Mouse (Mus musculus): ENCODE measurements around the gene Rhbdl1. TPM values are rescaled to one million over a fixed set of nuclear protein-coding genes. Genes with fewer than 3 reads are reported as not detected.

Rhbdl1 gene
- polyA plus RNA-seq, 1 experiment from 2014 or later, result 2.5 TPM

DNA sequence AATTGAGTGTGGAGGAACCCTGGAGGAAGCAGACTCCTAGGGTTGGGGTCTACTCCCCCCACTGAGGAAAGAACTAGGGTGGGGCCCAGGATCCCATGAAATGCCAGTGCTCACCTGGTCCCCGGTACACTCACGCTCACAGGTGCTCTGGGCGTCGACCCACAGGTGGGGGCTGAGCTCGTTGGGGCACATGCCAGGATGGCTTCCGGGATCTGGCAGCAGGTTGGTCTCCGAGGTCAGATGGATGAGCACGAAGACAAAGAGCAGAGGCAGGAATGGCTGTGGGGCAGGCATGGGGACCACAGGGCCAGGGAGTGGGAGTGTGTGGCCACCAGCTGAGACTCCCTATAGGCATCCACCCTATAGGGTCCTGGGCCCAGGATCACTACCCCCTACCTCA is 42.7 kb upstream of the Rhbdl1 start:
- no peaks in the 10 kb centered on the region for H3K27me3 ChIP-seq (ENCODE audit: control insufficient read depth, insufficient read depth, low read length)
- no peak overlapping the region for H3K9ac ChIP-seq (ENCODE audit: low read length)
- no peak overlapping the region for H3K4me3 ChIP-seq (replicated peaks; ENCODE audit: low read length)
- H3K9me3 ChIP-seq (replicated peaks; ENCODE audit: control insufficient read depth, low read length), result no peaks in the 10 kb centered on the region
- no peak overlapping the region for H3K27ac ChIP-seq (ENCODE audit: low read length)
- peaks cover 21% of the 10 kb centered on the region for H3K4me1 ChIP-seq (ENCODE audit: control insufficient read depth, insufficient read depth, low read length)
- H3K36me3 ChIP-seq (ENCODE audit: control insufficient read depth, insufficient read depth, low read length), result peaks cover 15% of the 10 kb centered on the region
- no peak for ATAC-seq (ENCODE audit: insufficient read depth, low FRiP score)
- 75% methylated on average over 8 of the region's 8 CpGs for WGBS
- H3K4me2 ChIP-seq (ENCODE audit: low read depth, low read length), result no peak overlapping the region

DNA sequence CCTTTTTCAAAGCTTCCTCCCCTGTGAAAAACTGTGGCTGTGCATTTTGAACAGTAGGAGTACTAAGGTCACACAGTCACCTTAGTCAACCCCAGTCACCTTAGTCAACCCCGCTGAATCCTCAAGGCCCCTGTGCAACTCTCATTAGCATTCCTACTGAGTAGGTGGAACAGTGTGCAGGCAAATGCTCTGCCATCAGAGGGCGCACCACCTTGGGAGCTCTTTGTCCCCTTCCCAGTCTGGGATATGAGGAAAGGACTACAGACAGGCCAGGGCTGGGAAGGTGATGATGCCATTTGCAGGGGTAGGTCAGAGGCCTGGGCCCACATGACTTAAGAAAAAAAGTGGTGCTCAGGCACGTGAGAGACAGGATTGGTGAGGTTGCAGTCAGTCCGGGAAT is 42.2 kb upstream of the Rhbdl1 start:
- Histone ChIP-seq H3K27me3 (ENCODE audit: control insufficient read depth, insufficient read depth, low read length) (no peaks in the 10 kb centered on the region), H3K9me3 (replicated peaks; ENCODE audit: control insufficient read depth, low read length) (no peaks in the 10 kb centered on the region), H3K4me3 (replicated peaks; ENCODE audit: low read length) (no peak overlapping the region), H3K4me1 (ENCODE audit: control insufficient read depth, insufficient read depth, low read length) (peaks cover 25% of the 10 kb centered on the region), H3K27ac (ENCODE audit: low read length) (no peak overlapping the region), H3K9ac (ENCODE audit: low read length) (no peak overlapping the region), H3K4me2 (ENCODE audit: low read depth, low read length) (no peak overlapping the region), H3K36me3 (ENCODE audit: control insufficient read depth, insufficient read depth, low read length) (peaks cover 10% of the 10 kb centered on the region)
- 63% methylated on average over 4 of the region's 4 CpGs for WGBS
- no peak for ATAC-seq (ENCODE audit: insufficient read depth, low FRiP score)

DNA sequence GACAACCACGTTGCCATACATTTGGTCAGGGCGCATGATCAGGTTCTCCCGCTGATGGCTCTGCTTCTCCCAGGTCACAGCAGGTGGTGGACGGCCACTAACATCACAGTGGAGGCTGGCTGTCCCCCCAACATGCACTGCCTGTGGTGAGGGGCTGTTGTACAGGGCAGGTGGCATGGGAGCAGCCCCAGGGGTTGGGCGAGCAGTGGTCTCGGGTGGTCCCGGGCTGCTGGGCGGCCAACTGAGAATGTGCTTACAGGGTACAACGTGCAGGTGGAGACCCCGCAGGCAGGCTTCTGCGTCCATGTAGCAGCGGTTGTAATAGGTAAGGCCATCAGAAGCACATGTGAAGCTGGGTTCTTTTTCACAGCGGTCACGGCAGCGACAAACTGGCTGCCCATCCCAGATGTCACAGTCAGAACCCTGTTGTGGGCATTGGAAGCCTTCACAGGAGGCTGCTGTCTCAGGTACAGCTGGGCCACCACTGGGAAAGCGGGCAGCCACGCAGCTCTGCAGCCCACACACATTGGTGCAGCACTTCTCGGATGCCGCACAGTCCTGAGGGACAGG is 41.6 kb upstream of the Rhbdl1 start:
- H3K4me1 ChIP-seq (ENCODE audit: control insufficient read depth, insufficient read depth, low read length), result peaks cover 29% of the 10 kb centered on the region
- no peak overlapping the region for H3K4me2 ChIP-seq (ENCODE audit: low read depth, low read length)
- no peak overlapping the region for H3K9ac ChIP-seq (ENCODE audit: low read length)
- no peak overlapping the region for H3K27ac ChIP-seq (ENCODE audit: low read length)
- peaks cover 10% of the 10 kb centered on the region for H3K36me3 ChIP-seq (ENCODE audit: control insufficient read depth, insufficient read depth, low read length)
- 92% methylated on average over 19 of the region's 19 CpGs for whole genome bisulfite sequencing
- H3K9me3 ChIP-seq (replicated peaks; ENCODE audit: control insufficient read depth, low read length), result no peaks in the 10 kb centered on the region
- ATAC-seq (ENCODE audit: insufficient read depth, low FRiP score), result no peak
- H3K4me3 ChIP-seq (replicated peaks; ENCODE audit: low read length), result no peak overlapping the region
- no peaks in the 10 kb centered on the region for H3K27me3 ChIP-seq (ENCODE audit: control insufficient read depth, insufficient read depth, low read length)

DNA sequence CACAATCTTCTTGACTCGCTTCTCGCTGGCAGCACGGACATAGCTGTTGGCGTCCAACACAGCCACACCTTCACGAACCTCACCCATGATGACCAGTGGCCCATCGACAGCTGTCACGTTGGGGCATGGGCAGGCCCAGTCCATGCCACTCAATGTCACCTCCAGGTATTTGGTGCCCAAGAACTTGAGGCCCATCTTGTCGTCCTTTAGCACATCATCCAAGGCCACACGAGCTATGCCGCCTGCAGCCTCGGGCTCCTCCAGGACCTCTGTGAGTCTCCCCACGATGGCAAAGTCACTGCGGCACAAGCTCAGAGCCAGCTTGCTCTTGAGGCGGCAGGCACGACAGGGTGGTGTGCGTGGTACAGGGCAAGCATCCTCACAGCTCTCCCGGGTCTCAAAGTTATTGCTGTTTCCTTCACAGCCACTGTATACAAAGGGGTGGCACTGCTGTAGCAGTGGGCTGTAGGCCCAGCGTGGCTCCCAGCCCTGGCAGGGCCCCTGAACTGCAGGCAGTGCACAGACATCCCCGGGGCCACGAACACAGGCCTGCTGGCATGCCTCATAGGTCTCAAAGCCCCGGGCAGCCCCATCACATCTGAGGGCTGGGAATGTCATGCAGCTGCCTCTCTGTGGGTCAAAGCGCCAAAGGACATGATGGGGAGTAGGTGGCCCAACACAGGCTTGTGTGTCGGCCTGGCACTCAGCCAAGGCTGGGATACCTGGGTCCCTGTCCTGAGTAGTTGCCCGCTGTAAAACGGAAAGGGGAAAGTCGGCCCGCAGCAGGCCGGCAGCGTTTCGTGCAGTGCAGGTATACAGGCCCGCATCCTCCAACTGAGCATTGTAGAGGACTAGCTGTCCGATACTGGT is 40.9 kb upstream of the Rhbdl1 start:
- H3K4me1 ChIP-seq (ENCODE audit: control insufficient read depth, insufficient read depth, low read length), result peaks cover 29% of the 10 kb centered on the region
- peaks cover 7% of the 10 kb centered on the region; the same call in 1 of the 2 replicates for H3K36me3 ChIP-seq (ENCODE audit: control insufficient read depth, insufficient read depth, low read length)
- no peak overlapping the region for H3K4me3 ChIP-seq (replicated peaks; ENCODE audit: low read length)
- no peaks in the 10 kb centered on the region for H3K9me3 ChIP-seq (replicated peaks; ENCODE audit: control insufficient read depth, low read length)
- no peaks in the 10 kb centered on the region for H3K27me3 ChIP-seq (ENCODE audit: control insufficient read depth, insufficient read depth, low read length)
- 91% methylated on average over 32 of the region's 32 CpGs for WGBS
- H3K4me2 ChIP-seq (ENCODE audit: low read depth, low read length), result no peak overlapping the region
- ATAC-seq (ENCODE audit: insufficient read depth, low FRiP score), result no peak
- no peak overlapping the region for H3K27ac ChIP-seq (ENCODE audit: low read length)
- H3K9ac ChIP-seq (ENCODE audit: low read length), result no peak overlapping the region

DNA sequence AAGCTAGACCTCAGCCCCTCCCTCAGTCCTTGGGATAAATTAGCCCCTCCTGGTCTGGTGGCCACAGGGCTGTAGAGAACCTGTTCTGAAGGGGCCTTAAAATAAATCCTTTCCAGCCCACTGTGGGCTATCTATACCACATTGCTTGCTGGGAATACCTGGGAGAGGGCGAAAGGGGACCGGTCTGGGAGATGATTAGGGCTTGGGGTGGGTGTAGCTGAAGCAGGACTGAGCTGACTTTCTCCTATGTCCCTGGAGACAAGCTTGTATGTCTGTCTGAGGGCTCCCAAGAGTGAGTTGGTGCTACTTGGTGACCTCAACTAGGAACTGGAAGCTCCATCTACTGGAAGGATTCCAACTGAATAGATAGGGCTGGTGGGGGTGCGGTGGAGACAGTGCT is 39.9 kb upstream of the Rhbdl1 start:
- WGBS, result 88% methylated on average over 3 of the region's 3 CpGs
- H3K4me1 ChIP-seq (ENCODE audit: control insufficient read depth, insufficient read depth, low read length), result peaks cover 29% of the 10 kb centered on the region

DNA sequence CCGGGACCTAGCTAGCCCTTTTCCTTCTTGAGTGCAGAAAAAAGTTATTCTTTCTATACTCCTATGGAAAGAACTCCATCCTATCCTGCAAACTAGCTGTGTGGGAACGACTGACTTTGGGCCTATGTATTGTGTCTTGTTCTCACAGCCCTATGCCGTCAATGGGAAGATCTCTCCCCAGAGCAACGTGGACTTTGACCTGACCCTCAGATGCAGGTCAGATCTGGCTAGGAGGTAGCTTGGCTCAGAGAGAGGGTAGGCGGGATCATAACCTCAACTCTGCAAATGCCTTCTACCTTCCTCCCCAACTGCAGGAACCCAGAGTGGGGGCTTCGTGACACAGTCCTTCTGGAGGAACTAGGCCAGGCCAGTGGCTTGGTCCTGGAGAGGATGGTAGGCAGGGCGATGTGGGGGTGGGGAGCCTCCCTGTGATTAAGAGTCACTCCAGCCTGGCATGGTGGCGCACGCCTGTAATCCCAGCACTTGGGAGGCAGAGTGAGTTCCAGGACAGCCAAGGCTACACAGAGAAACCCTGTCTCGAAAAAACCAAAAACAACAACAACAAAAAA is 39.3 kb upstream of the Rhbdl1 start:
- Histone ChIP-seq H3K27ac (ENCODE audit: low read length) (no peak overlapping the region), H3K9me3 (replicated peaks; ENCODE audit: control insufficient read depth, low read length) (no peaks in the 10 kb centered on the region), H3K4me1 (ENCODE audit: control insufficient read depth, insufficient read depth, low read length) (peaks cover 27% of the 10 kb centered on the region), H3K27me3 (ENCODE audit: control insufficient read depth, insufficient read depth, low read length) (no peaks in the 10 kb centered on the region), H3K4me3 (replicated peaks; ENCODE audit: low read length) (peak overlapping the region; percentile 93), H3K9ac (ENCODE audit: low read length) (peak overlapping the region; percentile 85), H3K36me3 (ENCODE audit: control insufficient read depth, insufficient read depth, low read length) (peaks cover 7% of the 10 kb centered on the region; the same call in 1 of the 2 replicates), H3K4me2 (ENCODE audit: low read depth, low read length) (peak overlapping the region; percentile 90)
- no peak for ATAC-seq (ENCODE audit: insufficient read depth, low FRiP score)
- WGBS, result 58% methylated on average over 10 of the region's 10 CpGs

More for the DNA sequence above, 39.9 kb upstream of the Rhbdl1 start:
- Histone ChIP-seq H3K27ac (ENCODE audit: low read length) (no peak overlapping the region), H3K27me3 (ENCODE audit: control insufficient read depth, insufficient read depth, low read length) (no peaks in the 10 kb centered on the region), H3K4me2 (ENCODE audit: low read depth, low read length) (no peak overlapping the region), H3K36me3 (ENCODE audit: control insufficient read depth, insufficient read depth, low read length) (peaks cover 7% of the 10 kb centered on the region; the same call in 1 of the 2 replicates), H3K9ac (ENCODE audit: low read length) (no peak overlapping the region), H3K4me3 (replicated peaks; ENCODE audit: low read length) (no peak overlapping the region), H3K9me3 (replicated peaks; ENCODE audit: control insufficient read depth, low read length) (no peaks in the 10 kb centered on the region)
- ATAC-seq (ENCODE audit: insufficient read depth, low FRiP score), result no peak

DNA sequence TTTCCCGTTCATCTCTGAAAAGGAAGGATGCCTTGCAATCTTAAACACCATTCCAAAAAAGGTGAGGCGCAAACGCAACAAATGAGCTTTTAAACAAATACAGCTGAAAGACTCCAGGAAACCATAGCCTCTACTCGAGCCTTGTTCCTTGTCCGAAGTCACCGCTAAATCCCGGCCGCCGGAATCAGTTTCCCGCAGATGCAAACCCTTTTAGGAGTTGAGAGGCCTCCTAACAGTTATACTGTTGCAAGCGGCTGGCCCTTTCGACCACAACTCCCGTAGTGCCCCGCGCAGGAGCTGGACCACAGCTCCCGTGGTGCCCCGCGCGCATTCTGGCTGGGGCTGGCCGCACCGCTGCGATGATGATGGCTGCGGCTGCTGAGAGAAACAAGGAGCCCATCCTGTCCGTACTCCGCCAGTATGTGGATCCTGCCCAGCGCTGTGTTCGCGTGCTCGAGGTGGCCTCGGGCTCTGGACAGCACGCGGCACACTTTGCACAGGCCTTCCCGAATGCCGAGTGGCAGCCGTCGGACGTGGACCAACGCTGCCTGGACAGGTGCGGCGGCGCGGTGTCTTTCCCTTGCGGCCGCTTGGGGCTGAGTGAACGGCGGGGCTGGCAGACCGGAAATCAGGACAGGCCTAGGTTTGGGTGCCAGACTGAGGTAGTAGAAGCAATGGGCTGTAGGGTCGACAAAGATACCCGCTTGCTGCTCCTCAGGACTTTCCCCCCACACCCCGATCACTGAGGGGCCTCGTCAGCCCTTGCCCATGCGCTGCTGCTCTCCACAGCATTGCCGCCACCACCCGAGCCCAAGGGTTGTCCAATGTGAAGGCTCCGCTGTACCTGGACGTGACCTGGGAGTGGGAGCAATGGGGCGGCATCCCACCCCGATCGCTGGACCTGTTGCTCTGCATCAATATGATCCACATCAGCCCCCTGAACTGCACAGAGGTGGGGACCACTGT is 38.4 kb upstream of the Rhbdl1 start:
- whole genome bisulfite sequencing, result under 1% methylated on average over 59 of the region's 59 CpGs
- H3K4me1 ChIP-seq (ENCODE audit: control insufficient read depth, insufficient read depth, low read length), result peaks cover 19% of the 10 kb centered on the region
- H3K27me3 ChIP-seq (ENCODE audit: control insufficient read depth, insufficient read depth, low read length), result no peaks in the 10 kb centered on the region
- H3K36me3 ChIP-seq (ENCODE audit: control insufficient read depth, insufficient read depth, low read length), result peaks cover 7% of the 10 kb centered on the region; the same call in 1 of the 2 replicates
- peak overlapping the region; percentile 85 for H3K9ac ChIP-seq (ENCODE audit: low read length)
- peak; percentile 93 for ATAC-seq (ENCODE audit: insufficient read depth, low FRiP score)
- H3K4me2 ChIP-seq (ENCODE audit: low read depth, low read length), result peak overlapping the region; percentile 90
- H3K4me3 ChIP-seq (replicated peaks; ENCODE audit: low read length), result peak overlapping the region; percentile 93
- no peaks in the 10 kb centered on the region for H3K9me3 ChIP-seq (replicated peaks; ENCODE audit: control insufficient read depth, low read length)
- peak overlapping the region; percentile 97 for H3K27ac ChIP-seq (ENCODE audit: low read length)

DNA sequence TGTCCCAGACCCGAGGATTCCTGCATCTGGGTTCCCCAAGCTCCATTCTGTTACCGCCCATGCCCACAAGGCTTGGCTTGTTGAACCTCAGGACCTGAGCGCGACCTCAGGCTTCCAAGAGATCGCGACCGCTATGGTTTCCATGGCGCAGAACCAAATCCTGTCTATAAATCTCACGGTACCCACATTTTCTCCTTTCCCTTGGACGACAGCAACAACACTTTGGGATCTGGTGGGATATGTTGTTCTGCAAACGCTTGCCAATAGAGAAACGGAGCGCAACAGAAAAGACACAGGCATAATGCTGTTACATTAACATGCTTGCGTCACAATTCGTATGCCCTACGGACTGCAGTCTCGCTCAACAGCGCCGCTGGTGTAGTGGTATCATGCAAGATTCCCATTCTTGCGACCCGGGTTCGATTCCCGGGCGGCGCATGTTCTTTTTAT is 37.7 kb upstream of the Rhbdl1 start, which contains the start of gene Mettl26:
Gene Mettl26, plus strand, starts transcription at position 354 of the 450 bp plus-strand sequence.
- Histone ChIP-seq H3K9me3 (replicated peaks; ENCODE audit: control insufficient read depth, low read length) (no peaks in the 10 kb centered on the region), H3K27me3 (ENCODE audit: control insufficient read depth, insufficient read depth, low read length) (no peaks in the 10 kb centered on the region), H3K4me2 (ENCODE audit: low read depth, low read length) (peak within 1 kb of the TSS; percentile 90), H3K27ac (ENCODE audit: low read length) (peak within 1 kb of the TSS; percentile 97), H3K36me3 (ENCODE audit: control insufficient read depth, insufficient read depth, low read length) (peaks cover 7% of the 10 kb centered on the region; the same call in 1 of the 2 replicates), H3K4me3 (replicated peaks; ENCODE audit: low read length) (peak within 1 kb of the TSS; percentile 93), H3K4me1 (ENCODE audit: control insufficient read depth, insufficient read depth, low read length) (peaks cover 16% of the 10 kb centered on the region), H3K9ac (ENCODE audit: low read length) (peak within 1 kb of the TSS; percentile 85)
- WGBS, result under 1% methylated on average over 25 of the region's 25 CpGs
- peak; percentile 84 for ATAC-seq (ENCODE audit: insufficient read depth, low FRiP score)

All from stomach, embryonic 16.5 days (tissue).